Mouse (Mus musculus) limb, embryonic 15.5 days (tissue): ENCODE data around the gene Shisa2. TPM values are rescaled to one million over a fixed set of nuclear protein-coding genes. Genes with fewer than 3 reads are reported as not detected.

ENCODE experiments used
- ATAC-seq: fragments of 200-750 bp; cut with Nextera tagmentation; 2 replicates; pipeline ENCODE4 v1.8.0; 2017; ENCODE audit warnings: low read depth, moderate TSS enrichment; ENCODE audit not compliant: insufficient number of reproducible peaks, low FRiP score, low TSS enrichment
- H3K27ac ChIP-seq: fragments of 300-500 bp; sonication (generic); 2 replicates; pipeline ENCODE4 v1.5.1; 2015; ENCODE audit warnings: moderate library complexity, mild to moderate bottlenecking, inconsistent platforms
- H3K27me3 ChIP-seq: fragments of 300-500 bp; sonication (generic); 2 replicates; pipeline ENCODE4 v1.6.1; 2015; ENCODE audit warnings: inconsistent platforms
- H3K36me3 ChIP-seq: fragments of 300-500 bp; sonication (generic); 2 replicates; pipeline ENCODE4 v1.6.1; 2015; ENCODE audit warnings: inconsistent platforms
- H3K4me1 ChIP-seq: fragments of 300-500 bp; sonication (generic); 2 replicates; pipeline ENCODE4 v1.6.1; 2015; ENCODE audit warnings: inconsistent platforms
- H3K4me2 ChIP-seq: fragments of 300-500 bp; sonication (generic); 2 replicates; pipeline ENCODE4 v1.6.1; 2015; ENCODE audit warnings: mild to moderate bottlenecking, inconsistent platforms
- H3K4me3 ChIP-seq: fragments of 300-500 bp; sonication (generic); 2 replicates; pipeline ENCODE4 v1.5.1; 2015; ENCODE audit warnings: mild to moderate bottlenecking, inconsistent platforms
- H3K9ac ChIP-seq: fragments of 300-500 bp; sonication (generic); 2 replicates; pipeline ENCODE4 v1.6.1; 2015; ENCODE audit warnings: inconsistent platforms
- H3K9me3 ChIP-seq: fragments of 300-500 bp; sonication (generic); 2 replicates; pipeline ENCODE4 v1.6.1; 2016; ENCODE audit warnings: inconsistent platforms
- WGBS: fragments of 180-500 bp; shearing (Covaris S2); methylation state at CpG from one replicate; pipeline ENCODE4 v1.1.7; 2015; 5-methylcytosine and 5-hydroxymethylcytosine counted together
- polyA plus RNA-seq: library from polyadenylated mRNA; unstranded; fragments of >200 nt; fragmentation: Nextera tagmentation; extraction: Ambion mirVana; gene quantifications from 2 replicates; pipeline ENCODE4 v1.2.1, GENCODE M21; 2015

Gene Shisa2
- polyA plus RNA-seq, 1 experiment from 2014 or later = 27.6 TPM

DNA sequence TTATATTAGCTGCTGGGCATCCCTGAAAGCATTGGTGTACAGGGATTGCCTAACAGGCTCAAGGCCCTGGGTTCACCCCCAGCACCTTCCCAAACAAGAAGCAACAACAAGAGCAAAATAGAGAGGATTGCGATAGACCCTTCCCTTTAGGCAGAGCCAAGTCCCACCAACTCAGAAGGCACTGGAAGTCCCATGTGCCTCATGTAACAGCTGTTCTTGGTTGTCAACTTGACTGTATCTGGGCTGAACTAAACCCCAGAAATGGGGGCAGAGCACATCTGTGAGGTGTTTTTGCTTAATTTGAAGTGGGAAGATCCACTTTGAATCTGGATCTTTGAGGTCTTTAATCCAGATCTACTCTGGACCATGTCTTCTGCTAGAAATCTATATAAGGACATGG is 32.0 kb downstream of the Shisa2 start:
- Histone ChIP-seq H3K4me3 (no peak overlapping the region), H3K36me3 (no peaks in the 10 kb centered on the region), H3K4me1 (0 out of 2 replicates have a peak, but pooled peaks cover 3% of the 10 kb centered on the region), H3K4me2 (no peak overlapping the region), H3K9me3 (no peaks in the 10 kb centered on the region), H3K9ac (no peak overlapping the region), H3K27me3 (no peaks in the 10 kb centered on the region), H3K27ac (no peak overlapping the region)
- 85% methylated on average over 1 of the region's 1 CpGs for WGBS
- no peak for ATAC-seq

DNA sequence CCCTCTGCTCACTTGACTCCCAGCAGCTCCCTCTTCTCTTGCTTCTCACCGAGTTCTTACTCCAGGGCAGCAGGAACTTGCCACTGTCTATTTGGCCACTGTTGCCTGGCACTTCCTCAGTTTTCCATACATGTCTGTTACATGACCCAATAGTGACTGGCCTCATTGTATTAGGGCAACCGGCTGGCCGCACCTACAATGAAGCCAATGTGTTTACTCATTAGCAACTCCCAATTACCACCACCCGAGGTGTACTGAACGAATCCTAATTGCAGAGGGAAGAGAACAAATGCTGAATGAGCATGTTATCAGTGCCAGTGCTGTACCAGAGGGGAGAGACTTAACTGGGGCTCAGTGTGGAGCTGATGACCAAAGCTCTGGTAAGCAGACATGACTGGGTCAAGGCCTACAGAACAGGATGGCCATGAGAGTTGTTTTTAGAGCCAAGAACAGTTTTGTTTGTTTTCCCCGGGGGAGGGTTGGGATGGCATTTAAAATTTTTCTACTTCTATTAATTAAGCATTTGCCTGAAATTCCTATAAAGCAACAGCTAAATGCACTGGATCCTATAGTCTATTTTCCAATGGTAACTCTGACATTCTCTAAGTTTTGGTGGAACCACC is 47.9 kb downstream of the Shisa2 start:
- no peak overlapping the region for H3K27ac ChIP-seq
- H3K9me3 ChIP-seq = no peaks in the 10 kb centered on the region
- 0 out of 2 replicates have a peak, but pooled peaks cover 3% of the 10 kb centered on the region for H3K27me3 ChIP-seq
- no peak overlapping the region for H3K4me3 ChIP-seq
- H3K36me3 ChIP-seq = no peaks in the 10 kb centered on the region
- WGBS = 69% methylated on average over 6 of the region's 6 CpGs
- no peak overlapping the region for H3K9ac ChIP-seq
- H3K4me2 ChIP-seq = no peak overlapping the region
- ATAC-seq = no peak
- peaks cover 31% of the 10 kb centered on the region for H3K4me1 ChIP-seq

GRCm38 (mm10) chr14:59674556-59674955 is 49.4 kb downstream of the Shisa2 start:
- 16% methylated on average over 8 of the region's 8 CpGs for WGBS
- H3K27ac ChIP-seq = peak overlapping the region; percentile 47
- no peak overlapping the region for H3K9ac ChIP-seq
- H3K4me1 ChIP-seq = peaks cover 31% of the 10 kb centered on the region
- H3K27me3 ChIP-seq = 0 out of 2 replicates have a peak, but pooled peaks cover 3% of the 10 kb centered on the region
- H3K9me3 ChIP-seq = no peaks in the 10 kb centered on the region
- H3K4me2 ChIP-seq = no peak overlapping the region
- no peak for ATAC-seq
- H3K36me3 ChIP-seq = no peaks in the 10 kb centered on the region
- H3K4me3 ChIP-seq = no peak overlapping the region

- Histone ChIP-seq H3K4me3 (no peak overlapping the region), H3K36me3 (no peaks in the 10 kb centered on the region), H3K4me2 (no peak overlapping the region), H3K27ac (peak overlapping the region; percentile 47), H3K9ac (no peak overlapping the region), H3K4me1 (peaks cover 31% of the 10 kb centered on the region), H3K9me3 (no peaks in the 10 kb centered on the region), H3K27me3 (0 out of 2 replicates have a peak, but pooled peaks cover 3% of the 10 kb centered on the region)
- WGBS = 46% methylated on average over 4 of the region's 4 CpGs
- ATAC-seq = no peak
These were observed 50.2 kb downstream of the Shisa2 start for GRCm38 (mm10) chr14:59675330-59675729.

DNA sequence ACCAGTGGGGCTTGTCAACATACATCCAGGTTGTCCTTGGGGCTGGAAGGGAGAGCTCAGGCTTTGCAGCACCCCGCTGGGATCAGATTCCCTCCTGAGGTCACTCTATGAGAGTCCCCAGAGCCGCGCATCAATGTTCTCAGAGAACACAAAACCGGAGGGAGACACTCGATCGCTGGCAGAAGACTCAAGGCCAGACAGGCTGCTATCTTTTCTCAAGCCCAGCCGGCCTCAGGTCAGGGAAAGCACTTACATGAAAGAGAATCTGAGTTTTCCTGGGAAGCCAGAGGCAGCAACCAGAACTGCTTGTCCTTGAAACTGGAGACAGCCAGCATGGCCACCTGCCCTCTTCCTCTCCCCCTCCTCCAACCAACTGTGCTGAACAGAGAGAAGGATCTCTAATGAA is 52.5 kb downstream of the Shisa2 start:
- WGBS = 71% methylated on average over 7 of the region's 7 CpGs

More for the DNA sequence above, 52.5 kb downstream of the Shisa2 start:
- H3K4me3 ChIP-seq = no peak overlapping the region
- no peak for ATAC-seq
- peaks cover 31% of the 10 kb centered on the region for H3K4me1 ChIP-seq
- H3K4me2 ChIP-seq = no peak overlapping the region
- 0 out of 2 replicates have a peak, but pooled peaks cover 3% of the 10 kb centered on the region for H3K27me3 ChIP-seq
- no peak overlapping the region for H3K27ac ChIP-seq
- H3K9ac ChIP-seq = no peak overlapping the region
- no peaks in the 10 kb centered on the region for H3K9me3 ChIP-seq
- H3K36me3 ChIP-seq = no peaks in the 10 kb centered on the region

Other genes starting within 250 kb of the Shisa2 start
- 0.47 and 0.54 TPM in 2 replicates for gene Phf11c, start 229.9 kb upstream of the Shisa2 start, polyA plus RNA-seq
- 8.5 and 8.9 TPM in 2 replicates for gene Setdb2, start 184.4 kb upstream of the Shisa2 start, polyA plus RNA-seq
- 41.0 and 44.5 TPM in 2 replicates for gene Cab39l, start 184.3 kb upstream of the Shisa2 start, polyA plus RNA-seq
- gene Cdadc1, start 27.3 kb upstream of the Shisa2 start, polyA plus RNA-seq = 33.6 and 34.3 TPM in 2 replicates